Mouse (Mus musculus) ovary, postnatal 14 days (tissue): Measurements from ENCODE around the gene Hsd17b1.
"Not testable (repeated sequence)": the region's sequence is repeated elsewhere in the genome, so short reads cannot be mapped to it uniquely, and the experiment has no call there.

ENCODE experiments used
- DNase-seq: peaks from one replicate; pipeline ENCODE4 v3.0.0; 2022; ENCODE audit warnings: low spot score

Gene Hsd17b1

GRCm38 (mm10) chr11:101085617-101086322 lies 7.6 kb downstream of the Hsd17b1 start:
- DNase-seq: no peak

GRCm38 (mm10) chr11:101086323-101086674 lies 8.1 kb downstream of the Hsd17b1 start:
- DNase-seq: no peak

GRCm38 (mm10) chr11:101086756-101087681 lies 8.8 kb downstream of the Hsd17b1 start, which contains the start of gene Mlx:
Gene Mlx (plus strand): TSS chr11:101087277.
- DNase-seq: peak; percentile 74

GRCm38 (mm10) chr11:101087682-101088055 lies 9.5 kb downstream of the Hsd17b1 start:
- DNase-seq: no peak

- DNase-seq: no peak
Observed at GRCm38 (mm10) chr11:101089931-101090330, 11.7 kb downstream of the Hsd17b1 start.

- no peak for DNase-seq
Observed at GRCm38 (mm10) chr11:101094930-101095313, 16.7 kb downstream of the Hsd17b1 start.

GRCm38 (mm10) chr11:101095314-101096024 lies 17.3 kb downstream of the Hsd17b1 start, which contains the start of gene Psmc3ip:
Gene Psmc3ip (minus strand): TSS chr11:101095436.
- peak; percentile 88 for DNase-seq

- DNase-seq: no peak
Observed at GRCm38 (mm10) chr11:101098231-101098630, 20.0 kb downstream of the Hsd17b1 start.

- no peak for DNase-seq
Observed at GRCm38 (mm10) chr11:101103011-101103410, 24.8 kb downstream of the Hsd17b1 start.

- no peak for DNase-seq
Observed at GRCm38 (mm10) chr11:101109351-101109750, 31.1 kb downstream of the Hsd17b1 start.

GRCm38 (mm10) chr11:101110708-101111107 lies 32.5 kb downstream of the Hsd17b1 start:
- no peak for DNase-seq

- DNase-seq: no peak
Observed at GRCm38 (mm10) chr11:101111178-101111577, 33.0 kb downstream of the Hsd17b1 start.

- no peak for DNase-seq
Observed at GRCm38 (mm10) chr11:101112186-101112585, 34.0 kb downstream of the Hsd17b1 start.

GRCm38 (mm10) chr11:101115564-101115963 lies 37.4 kb downstream of the Hsd17b1 start:
- DNase-seq: no peak

GRCm38 (mm10) chr11:101118105-101118504 lies 39.9 kb downstream of the Hsd17b1 start:
- no peak for DNase-seq

GRCm38 (mm10) chr11:101119131-101119760 lies 41.0 kb downstream of the Hsd17b1 start:
- DNase-seq: no peak

GRCm38 (mm10) chr11:101119761-101120544 lies 41.7 kb downstream of the Hsd17b1 start, which contains the start of the genes Retreg3 and Tubg1:
Gene Retreg3 (minus strand): TSS chr11:101119893.
Gene Tubg1 (plus strand): TSS chr11:101119938.
- DNase-seq: peak; percentile 98

- no peak for DNase-seq
Observed at GRCm38 (mm10) chr11:101120545-101121188, 42.5 kb downstream of the Hsd17b1 start.

GRCm38 (mm10) chr11:101124494-101124893 lies 46.3 kb downstream of the Hsd17b1 start:
- DNase-seq: not testable (repeated sequence)

- not testable (repeated sequence) for DNase-seq
Observed at GRCm38 (mm10) chr11:101125008-101125407, 46.8 kb downstream of the Hsd17b1 start.
